Mouse (Mus musculus) frontal cortex, adult (tissue): Measurements from ENCODE around the gene Efna1.

Experiments
- ATAC-seq: cut with Nextera tagmentation; 2 replicates; pipeline ENCODE4 v1.9.2; 2017; ENCODE audit warnings: mild to moderate bottlenecking, moderate library complexity, mixed read lengths; ENCODE audit not compliant: low TSS enrichment

The Efna1 gene

GRCm38 (mm10) chr3:89279153-89279890 is 1.6 kb downstream of the Efna1 start:
- ATAC-seq: peak; percentile 74

GRCm38 (mm10) chr3:89278643-89279042 is 2.3 kb downstream of the Efna1 start:
- no peak for ATAC-seq

GRCm38 (mm10) chr3:89278107-89278506 is 2.8 kb downstream of the Efna1 start:
- ATAC-seq: no peak

GRCm38 (mm10) chr3:89277281-89278021 is 3.5 kb downstream of the Efna1 start:
- ATAC-seq: no peak

GRCm38 (mm10) chr3:89276061-89276460 is 4.9 kb downstream of the Efna1 start:
- no peak for ATAC-seq

- no peak for ATAC-seq
Measured at GRCm38 (mm10) chr3:89271760-89272159, 9.2 kb downstream of the Efna1 start.

- ATAC-seq: peak; percentile 62
Measured at GRCm38 (mm10) chr3:89270891-89271290, 10.1 kb downstream of the Efna1 start.

- peak; percentile 70 for ATAC-seq
Measured at GRCm38 (mm10) chr3:89270051-89270755, 10.7 kb downstream of the Efna1 start, which contains the start of gene Slc50a1. Gene Slc50a1, minus strand, starts transcription at chr3:89270570.

- ATAC-seq: no peak
Measured at GRCm38 (mm10) chr3:89268916-89269315, 12.0 kb downstream of the Efna1 start.

- ATAC-seq: peak; percentile 79
Measured at GRCm38 (mm10) chr3:89266439-89266893, 14.5 kb downstream of the Efna1 start.

GRCm38 (mm10) chr3:89262417-89262816 is 18.5 kb downstream of the Efna1 start:
- peak; percentile 38; the same call in 1 of the 2 replicates for ATAC-seq

GRCm38 (mm10) chr3:89260211-89260610 is 20.7 kb downstream of the Efna1 start:
- no peak for ATAC-seq

GRCm38 (mm10) chr3:89259076-89259475 is 21.9 kb downstream of the Efna1 start, which contains the start of gene Dpm3:
Gene Dpm3, plus strand, starts transcription at chr3:89259358.
- peak; percentile 75 for ATAC-seq

GRCm38 (mm10) chr3:89256177-89256576 is 24.8 kb downstream of the Efna1 start:
- ATAC-seq: no peak

GRCm38 (mm10) chr3:89254994-89255393 is 25.9 kb downstream of the Efna1 start:
- no peak for ATAC-seq

- ATAC-seq: no peak
Measured at GRCm38 (mm10) chr3:89251365-89251895, 29.5 kb downstream of the Efna1 start.

- no peak for ATAC-seq
Measured at GRCm38 (mm10) chr3:89250435-89251040, 30.4 kb downstream of the Efna1 start.

GRCm38 (mm10) chr3:89247466-89247865 is 33.5 kb downstream of the Efna1 start:
- ATAC-seq: no peak

- ATAC-seq: peak; percentile 69
Measured at GRCm38 (mm10) chr3:89246261-89247100, 34.5 kb downstream of the Efna1 start, which contains the start of gene Trim46. Gene Trim46, minus strand, starts transcription at chr3:89246309.

- ATAC-seq: peak; percentile 35
Measured at GRCm38 (mm10) chr3:89245688-89246171, 35.2 kb downstream of the Efna1 start, which contains the start of gene Krtcap2. Gene Krtcap2, plus strand, starts transcription at chr3:89245966.
